Mouse (Mus musculus) liver, postnatal 0 days (tissue): ENCODE data around the gene Ppp1r12a.

Experiments used
- CTCF ChIP-seq: sonication (generic); IDR thresholded peaks from 2 replicates; pipeline ENCODE4 v1.5.1; 2016; ENCODE audit warnings: antibody characterized with exemption, low read depth
- EP300 ChIP-seq: IDR thresholded peaks from 2 replicates; pipeline ENCODE4 v1.6.1; 2016; ENCODE audit warnings: antibody characterized with exemption, low read depth, mild to moderate bottlenecking

- TF ChIP-seq CTCF (no peak), EP300 (no peak)
Measured at GRCm38 (mm10) chr10:108113361-108114237, 48.4 kb upstream of the Ppp1r12a start.
